Mouse (Mus musculus) midbrain, embryonic 12.5 days (tissue): Measurements from ENCODE around the gene Bcl10. TPM values are rescaled to one million over a fixed set of nuclear protein-coding genes. Genes with fewer than 3 reads are reported as not detected.

ENCODE experiments used
- ATAC-seq: fragments of 200-750 bp; cut with Nextera tagmentation; 2 replicates; pipeline ENCODE4 v1.8.0; 2017; ENCODE audit warnings: low read depth, moderate TSS enrichment, moderate library complexity; ENCODE audit not compliant: low FRiP score
- H3K27ac ChIP-seq: fragments of 300-500 bp; sonication (generic); replicated peaks from 2 replicates; pipeline ENCODE4 v1.5.1; 2016; ENCODE audit warnings: mild to moderate bottlenecking
- H3K27me3 ChIP-seq: fragments of 300-500 bp; sonication (generic); 2 replicates; pipeline ENCODE4 v1.6.1; 2016; ENCODE audit warnings: mild to moderate bottlenecking
- H3K36me3 ChIP-seq: fragments of 300-500 bp; sonication (generic); 2 replicates; pipeline ENCODE4 v1.6.1; 2016
- H3K4me1 ChIP-seq: fragments of 300-500 bp; sonication (generic); 2 replicates; pipeline ENCODE4 v1.6.1; 2016
- H3K4me2 ChIP-seq: fragments of 300-500 bp; sonication (generic); replicated peaks from 2 replicates; pipeline ENCODE4 v1.6.1; 2016; ENCODE audit warnings: mild to moderate bottlenecking, moderate library complexity
- H3K4me3 ChIP-seq: fragments of 300-500 bp; sonication (generic); 2 replicates; pipeline ENCODE4 v1.5.1; 2016; ENCODE audit warnings: mild to moderate bottlenecking
- H3K9ac ChIP-seq: fragments of 300-500 bp; sonication (generic); replicated peaks from 2 replicates; pipeline ENCODE4 v1.6.1; 2016; ENCODE audit warnings: mild to moderate bottlenecking, moderate library complexity
- H3K9me3 ChIP-seq: fragments of 300-500 bp; sonication (generic); 2 replicates; pipeline ENCODE4 v1.6.1; 2016; ENCODE audit warnings: mild to moderate bottlenecking
- WGBS: fragments of 180-500 bp; shearing (Covaris S2); methylation state at CpG from one replicate; pipeline ENCODE4 v1.1.7; 2016; 5-methylcytosine and 5-hydroxymethylcytosine counted together
- polyA plus RNA-seq: library from polyadenylated mRNA; unstranded; fragments of >200 nt; fragmentation: Nextera tagmentation; extraction: Ambion mirVana; gene quantifications from 2 replicates; pipeline ENCODE4 v1.2.1, GENCODE M21; 2016

The Bcl10 gene
- polyA plus RNA-seq, 1 experiment from 2014 or later, result 47.1 TPM

GRCm38 (mm10) chr3:145939971-145940370, 17.4 kb downstream of the Bcl10 start:
- ATAC-seq, result no peak
- no peak overlapping the region for H3K27ac ChIP-seq
- peaks cover 21% of the 10 kb centered on the region for H3K4me1 ChIP-seq
- no peak overlapping the region for H3K4me3 ChIP-seq
- WGBS, result 83% methylated on average over 4 of the region's 4 CpGs
- H3K9ac ChIP-seq, result peak overlapping the region; percentile 39; the same call in 1 of the 2 replicates
- peak overlapping the region; percentile 66; the same call in 1 of the 2 replicates for H3K4me2 ChIP-seq
- peaks cover 32% of the 10 kb centered on the region for H3K36me3 ChIP-seq
- no peaks in the 10 kb centered on the region for H3K9me3 ChIP-seq
- H3K27me3 ChIP-seq, result no peaks in the 10 kb centered on the region

GRCm38 (mm10) chr3:145941971-145942370, 19.4 kb downstream of the Bcl10 start:
- no peak overlapping the region for H3K4me3 ChIP-seq
- H3K9ac ChIP-seq, result no peak overlapping the region
- H3K9me3 ChIP-seq, result no peaks in the 10 kb centered on the region
- WGBS, result 19% methylated on average over 3 of the region's 3 CpGs
- peaks cover 37% of the 10 kb centered on the region for H3K36me3 ChIP-seq
- H3K4me1 ChIP-seq, result peaks cover 23% of the 10 kb centered on the region
- no peak overlapping the region for H3K27ac ChIP-seq
- no peak for ATAC-seq
- no peaks in the 10 kb centered on the region for H3K27me3 ChIP-seq
- H3K4me2 ChIP-seq, result no peak overlapping the region

- ATAC-seq, result no peak
- WGBS, result 90% methylated on average over 7 of the region's 7 CpGs
- no peaks in the 10 kb centered on the region for H3K9me3 ChIP-seq
- peaks cover 37% of the 10 kb centered on the region for H3K36me3 ChIP-seq
- H3K27me3 ChIP-seq, result 0 out of 2 replicates have a peak, but pooled peaks cover 3% of the 10 kb centered on the region
- no peak overlapping the region for H3K4me2 ChIP-seq
- H3K4me1 ChIP-seq, result peaks cover 13% of the 10 kb centered on the region
- no peak overlapping the region for H3K27ac ChIP-seq
- no peak overlapping the region for H3K4me3 ChIP-seq
- H3K9ac ChIP-seq, result no peak overlapping the region
These were observed 21.7 kb downstream of the Bcl10 start for GRCm38 (mm10) chr3:145944348-145944747.

- H3K27me3 ChIP-seq, result 0 out of 2 replicates have a peak, but pooled peaks cover 3% of the 10 kb centered on the region
These were observed 23.3 kb downstream of the Bcl10 start for GRCm38 (mm10) chr3:145945904-145946303.

GRCm38 (mm10) chr3:145946654-145947053, 24.1 kb downstream of the Bcl10 start:
- no peak overlapping the region for H3K4me2 ChIP-seq
- H3K36me3 ChIP-seq, result peaks cover 25% of the 10 kb centered on the region
- no peak overlapping the region for H3K4me3 ChIP-seq
- ATAC-seq, result no peak
- H3K9me3 ChIP-seq, result no peaks in the 10 kb centered on the region
- H3K27ac ChIP-seq, result no peak overlapping the region
- no peak overlapping the region for H3K9ac ChIP-seq
- H3K4me1 ChIP-seq, result peaks cover 12% of the 10 kb centered on the region
- 71% methylated on average over 2 of the region's 2 CpGs for WGBS
- 0 out of 2 replicates have a peak, but pooled peaks cover 3% of the 10 kb centered on the region for H3K27me3 ChIP-seq

More at GRCm38 (mm10) chr3:145945904-145946303, 23.3 kb downstream of the Bcl10 start:
- 83% methylated on average over 3 of the region's 3 CpGs for WGBS
- no peak overlapping the region for H3K27ac ChIP-seq
- H3K4me2 ChIP-seq, result no peak overlapping the region
- peaks cover 27% of the 10 kb centered on the region for H3K36me3 ChIP-seq
- ATAC-seq, result no peak
- peaks cover 12% of the 10 kb centered on the region for H3K4me1 ChIP-seq
- no peak overlapping the region for H3K4me3 ChIP-seq
- H3K9ac ChIP-seq, result no peak overlapping the region
- H3K9me3 ChIP-seq, result no peaks in the 10 kb centered on the region

GRCm38 (mm10) chr3:145947539-145948204, 25.1 kb downstream of the Bcl10 start:
- Histone ChIP-seq H3K9me3 (no peaks in the 10 kb centered on the region), H3K4me3 (no peak overlapping the region), H3K9ac (no peak overlapping the region), H3K36me3 (peaks cover 25% of the 10 kb centered on the region), H3K27me3 (0 out of 2 replicates have a peak, but pooled peaks cover 3% of the 10 kb centered on the region), H3K27ac (no peak overlapping the region), H3K4me2 (no peak overlapping the region), H3K4me1 (peaks cover 12% of the 10 kb centered on the region)
- no peak for ATAC-seq
- WGBS, result 53% methylated on average over 6 of the region's 6 CpGs

- Histone ChIP-seq H3K9ac (no peak overlapping the region), H3K36me3 (peaks cover 3% of the 10 kb centered on the region; the same call in 1 of the 2 replicates), H3K9me3 (no peaks in the 10 kb centered on the region), H3K4me1 (peaks cover 10% of the 10 kb centered on the region), H3K4me2 (peak overlapping the region; percentile 42), H3K27me3 (0 out of 2 replicates have a peak, but pooled peaks cover 3% of the 10 kb centered on the region), H3K4me3 (peak overlapping the region; percentile 19; the same call in 1 of the 2 replicates), H3K27ac (no peak overlapping the region)
- 10% methylated on average over 15 of the region's 15 CpGs for WGBS
- peak; percentile 85 for ATAC-seq
These were observed 27.6 kb downstream of the Bcl10 start for GRCm38 (mm10) chr3:145950034-145950814.

GRCm38 (mm10) chr3:145950815-145951130, 28.2 kb downstream of the Bcl10 start:
- Histone ChIP-seq H3K36me3 (no peaks in the 10 kb centered on the region), H3K9ac (no peak overlapping the region), H3K4me2 (peak overlapping the region; percentile 42; the same call in 1 of the 2 replicates), H3K4me3 (no peak overlapping the region), H3K4me1 (peaks cover 10% of the 10 kb centered on the region), H3K27ac (no peak overlapping the region), H3K9me3 (no peaks in the 10 kb centered on the region), H3K27me3 (0 out of 2 replicates have a peak, but pooled peaks cover 3% of the 10 kb centered on the region)
- ATAC-seq, result no peak
- WGBS, result 53% methylated on average over 5 of the region's 5 CpGs

GRCm38 (mm10) chr3:145951287-145952165, 28.9 kb downstream of the Bcl10 start:
- H3K4me3 ChIP-seq, result no peak overlapping the region
- 80% methylated on average over 17 of the region's 17 CpGs for WGBS
- H3K27ac ChIP-seq, result no peak overlapping the region
- no peak overlapping the region for H3K9ac ChIP-seq
- peaks cover 10% of the 10 kb centered on the region for H3K4me1 ChIP-seq
- no peak for ATAC-seq
- no peaks in the 10 kb centered on the region for H3K9me3 ChIP-seq
- 0 out of 2 replicates have a peak, but pooled peaks cover 3% of the 10 kb centered on the region for H3K27me3 ChIP-seq
- H3K36me3 ChIP-seq, result no peaks in the 10 kb centered on the region
- H3K4me2 ChIP-seq, result no peak overlapping the region

- Histone ChIP-seq H3K9me3 (0 out of 2 replicates have a peak, but pooled peaks cover 4% of the 10 kb centered on the region), H3K36me3 (no peaks in the 10 kb centered on the region), H3K27me3 (0 out of 2 replicates have a peak, but pooled peaks cover 3% of the 10 kb centered on the region), H3K9ac (no peak overlapping the region), H3K4me3 (no peak overlapping the region), H3K27ac (no peak overlapping the region), H3K4me2 (no peak overlapping the region), H3K4me1 (peaks cover 7% of the 10 kb centered on the region)
- no peak for ATAC-seq
- WGBS, result 87% methylated on average over 7 of the region's 7 CpGs
These were observed 30.3 kb downstream of the Bcl10 start for GRCm38 (mm10) chr3:145952945-145953344.

GRCm38 (mm10) chr3:145953411-145953810, 30.8 kb downstream of the Bcl10 start:
- H3K4me2 ChIP-seq, result no peak overlapping the region
- ATAC-seq, result no peak
- 88% methylated on average over 2 of the region's 2 CpGs for whole genome bisulfite sequencing
- 0 out of 2 replicates have a peak, but pooled peaks cover 2% of the 10 kb centered on the region for H3K27me3 ChIP-seq
- no peak overlapping the region for H3K27ac ChIP-seq
- no peaks in the 10 kb centered on the region for H3K36me3 ChIP-seq
- no peak overlapping the region for H3K4me3 ChIP-seq
- no peak overlapping the region for H3K9ac ChIP-seq
- H3K4me1 ChIP-seq, result peaks cover 7% of the 10 kb centered on the region; the same call in 1 of the 2 replicates
- 0 out of 2 replicates have a peak, but pooled peaks cover 4% of the 10 kb centered on the region for H3K9me3 ChIP-seq
